Mouse (Mus musculus) embryonic fibroblast, embryonic 13.5 days (primary cell): ENCODE results near the gene Tpsab1. TPM values are rescaled to one million over a fixed set of nuclear protein-coding genes. Genes with fewer than 3 reads are reported as not detected.
A peak's percentile ranks its signal among the peaks of the same experiment; 100 is the strongest.

Experiments used
- H3K27ac ChIP-seq: 2 replicates; pipeline ENCODE4 v1.5.1; 2012; ENCODE audit warnings: low read length, control low read depth, inconsistent platforms; ENCODE audit not compliant: insufficient read depth
- H3K4me1 ChIP-seq: 2 replicates; pipeline ENCODE4 v1.6.1; 2011; ENCODE audit warnings: low read length; ENCODE audit not compliant: control insufficient read depth, insufficient read depth
- H3K4me3 ChIP-seq: 2 replicates; pipeline ENCODE4 v1.5.1; 2011; ENCODE audit warnings: mild to moderate bottlenecking, control low read depth, low read length; ENCODE audit not compliant: insufficient read depth
- CTCF ChIP-seq: IDR thresholded peaks from 2 replicates; pipeline ENCODE4 v1.5.1; 2011; ENCODE audit warnings: mild to moderate bottlenecking, control low read depth, low read length, moderate library complexity, borderline replicate concordance; ENCODE audit not compliant: insufficient read depth
- POLR2A ChIP-seq: IDR thresholded peaks from 2 replicates; pipeline ENCODE4 v1.6.1; 2011; ENCODE audit warnings: low read depth, mild to moderate bottlenecking, control low read depth, low read length, moderate library complexity
- polyA plus RNA-seq: library from polyadenylated mRNA; stranded (reverse); fragments of >200 nt; gene quantifications from 2 replicates; pipeline ENCODE4 v1.2.4, GENCODE M21; 2011; ENCODE audit warnings: low read depth; ENCODE audit not compliant: missing spikeins, insufficient read length

The Tpsab1 gene
- polyA plus RNA-seq, 1 experiment, result not detected

GRCm38 (mm10) chr17:25338218-25338617 lies 7.1 kb downstream of the Tpsab1 start:
- Histone ChIP-seq H3K4me1 (no peaks in the 10 kb centered on the region), H3K27ac (no peak overlapping the region), H3K4me3 (no peak overlapping the region)
- TF ChIP-seq CTCF, result no peak
- TF ChIP-seq POLR2A, result no peak

- H3K27ac ChIP-seq, result no peak overlapping the region
Observed at GRCm38 (mm10) chr17:25333943-25334342, 11.4 kb downstream of the Tpsab1 start.

DNA sequence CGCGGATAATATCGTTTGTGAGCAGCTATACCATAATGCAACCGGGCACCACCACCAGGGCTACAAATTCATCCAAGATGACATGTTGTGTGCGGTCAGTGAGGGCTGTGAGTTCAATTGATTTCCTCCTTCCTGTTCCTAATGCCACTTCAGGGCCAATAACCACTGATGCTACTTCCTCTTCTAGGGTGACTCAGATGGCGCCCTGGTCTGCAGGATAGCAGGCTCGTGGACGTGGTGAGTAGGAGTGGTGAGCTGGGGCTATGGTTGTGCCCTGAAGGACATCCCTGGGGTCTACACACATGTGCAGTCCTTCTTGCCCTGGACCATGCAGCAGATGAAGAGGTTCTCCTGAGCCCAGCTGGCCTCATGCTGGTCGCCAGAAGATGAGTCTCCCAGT lies 13.0 kb downstream of the Tpsab1 start:
- Histone ChIP-seq H3K4me1 (no peaks in the 10 kb centered on the region), H3K4me3 (no peak overlapping the region), H3K27ac (no peak overlapping the region)
- no peak for TF ChIP-seq POLR2A
- no peak for TF ChIP-seq CTCF

More at GRCm38 (mm10) chr17:25333943-25334342, 11.4 kb downstream of the Tpsab1 start:
- Histone ChIP-seq H3K4me1 (no peaks in the 10 kb centered on the region), H3K4me3 (no peak overlapping the region)
- peak; percentile 94 for TF ChIP-seq CTCF
- no peak for TF ChIP-seq POLR2A

GRCm38 (mm10) chr17:25322930-25323329 lies 22.4 kb downstream of the Tpsab1 start:
- no peak overlapping the region for H3K27ac ChIP-seq
- TF ChIP-seq POLR2A (no peak), CTCF (no peak)
- H3K4me3 ChIP-seq, result no peak overlapping the region
- no peaks in the 10 kb centered on the region for H3K4me1 ChIP-seq

DNA sequence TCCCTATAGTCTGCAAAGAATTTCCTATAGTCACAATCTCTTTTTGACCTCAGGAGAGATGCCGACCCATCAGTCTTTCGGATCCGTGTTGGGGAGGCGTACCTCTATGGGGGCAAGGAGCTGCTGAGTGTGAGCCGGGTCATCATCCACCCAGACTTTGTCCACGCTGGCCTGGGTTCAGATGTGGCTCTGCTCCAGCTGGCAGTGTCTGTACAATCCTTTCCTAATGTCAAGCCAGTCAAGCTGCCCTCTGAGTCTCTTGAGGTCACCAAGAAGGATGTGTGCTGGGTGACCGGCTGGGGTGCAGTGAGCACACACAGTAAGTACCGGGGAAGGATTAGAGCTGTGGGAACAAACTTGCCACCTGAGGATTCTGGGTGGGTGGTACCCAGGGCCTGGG lies 24.5 kb downstream of the Tpsab1 start:
- Histone ChIP-seq H3K27ac (no peak overlapping the region), H3K4me1 (no peaks in the 10 kb centered on the region), H3K4me3 (no peak overlapping the region)
- TF ChIP-seq POLR2A, result no peak
- TF ChIP-seq CTCF, result no peak

GRCm38 (mm10) chr17:25318354-25318753 lies 27.0 kb downstream of the Tpsab1 start, which contains the start of gene Prss29:
Prss29 (plus strand) TSS chr17:25318654.
- Histone ChIP-seq H3K4me1 (no peaks in the 10 kb centered on the region), H3K4me3 (no peak within 1 kb of the TSS), H3K27ac (no peak within 1 kb of the TSS)
- TF ChIP-seq CTCF (no peak), POLR2A (no peak)

GRCm38 (mm10) chr17:25308346-25308745 lies 37.0 kb downstream of the Tpsab1 start, which contains the start of gene Prss28:
Prss28 (plus strand) TSS chr17:25308646.
- Histone ChIP-seq H3K4me1 (no peaks in the 10 kb centered on the region), H3K4me3 (no peak within 1 kb of the TSS), H3K27ac (no peak within 1 kb of the TSS)
- TF ChIP-seq POLR2A (no peak), CTCF (no peak)

DNA sequence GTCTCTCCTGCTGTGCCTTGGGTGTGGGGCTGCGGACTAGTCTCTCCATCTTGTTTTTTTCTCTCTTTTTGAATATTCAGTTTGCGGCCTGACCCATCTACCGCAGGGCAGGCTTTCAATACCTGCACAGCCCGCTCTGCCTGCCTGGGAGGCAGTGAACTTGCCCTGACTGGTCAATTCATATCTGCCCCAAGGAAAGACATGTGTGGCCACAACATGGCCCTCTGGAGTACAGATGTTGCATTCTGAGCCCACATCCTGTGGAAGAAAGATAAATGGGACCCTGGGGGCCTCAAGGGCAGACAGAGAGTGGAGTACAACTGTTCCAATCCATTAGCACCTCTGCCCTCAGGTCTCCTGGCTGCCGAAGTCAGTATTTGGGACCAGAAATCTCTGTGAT lies 47.3 kb downstream of the Tpsab1 start, which contains the start of gene Prss34:
TSS of gene Prss34 (plus strand) at position 301 of the 400 bp plus-strand sequence.
- no peaks in the 10 kb centered on the region for H3K4me1 ChIP-seq
- H3K27ac ChIP-seq, result no peak within 1 kb of the TSS
- no peak for TF ChIP-seq POLR2A
- no peak within 1 kb of the TSS for H3K4me3 ChIP-seq

DNA sequence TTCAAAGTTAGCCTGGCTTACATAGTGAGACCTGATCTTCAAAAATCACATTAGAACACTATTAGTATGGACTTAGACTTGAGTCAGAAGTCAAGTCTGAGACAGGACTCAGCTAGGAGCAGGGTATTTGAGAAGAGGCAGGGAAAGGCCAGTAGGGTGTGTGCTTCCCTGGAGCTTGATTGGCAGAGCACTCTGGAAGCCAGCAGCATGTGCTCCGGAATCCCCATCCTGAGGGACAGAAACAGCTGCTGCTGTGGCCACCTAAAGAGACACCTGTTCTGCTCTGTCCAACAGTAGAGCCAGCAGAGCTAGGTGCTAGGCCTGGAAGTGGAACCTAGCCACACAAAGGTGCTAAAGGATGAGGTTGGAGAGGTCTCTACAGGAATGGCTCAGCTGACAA lies 51.3 kb downstream of the Tpsab1 start:
- H3K4me1 ChIP-seq, result no peaks in the 10 kb centered on the region
- TF ChIP-seq POLR2A (no peak), CTCF (no peak)
- H3K27ac ChIP-seq, result no peak overlapping the region

DNA sequence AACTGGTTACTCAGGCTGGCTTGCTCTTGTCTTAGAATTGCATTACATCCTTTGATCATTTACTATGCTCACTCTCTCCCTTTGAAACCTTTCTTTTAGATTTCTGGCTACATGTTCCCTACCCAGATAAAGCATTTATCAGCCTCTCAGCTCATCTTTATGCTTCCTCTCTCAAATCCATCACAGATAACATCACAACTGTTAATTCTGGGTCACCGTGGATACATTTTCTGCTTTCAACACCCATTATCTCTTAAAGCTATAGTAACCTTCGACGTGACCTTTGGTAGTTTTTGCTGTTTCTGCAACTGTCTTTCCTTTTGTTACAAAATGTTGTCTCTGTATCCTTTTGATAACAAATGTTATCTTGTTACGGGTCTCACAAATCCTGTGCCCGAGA lies 51.9 kb downstream of the Tpsab1 start:
- no peak for TF ChIP-seq CTCF
- no peak for TF ChIP-seq POLR2A
- Histone ChIP-seq H3K4me1 (no peaks in the 10 kb centered on the region), H3K27ac (no peak overlapping the region), H3K4me3 (no peak overlapping the region)

More for the DNA sequence above, 51.3 kb downstream of the Tpsab1 start:
- H3K4me3 ChIP-seq, result no peak overlapping the region

Other genes starting within 250 kb of the Tpsab1 start
- 9.5 and 18.7 TPM in 2 replicates for gene Telo2, start 229.6 kb downstream of the Tpsab1 start, polyA plus RNA-seq
- gene Ptx4, start 224.8 kb downstream of the Tpsab1 start, polyA plus RNA-seq, result not detected in 2 replicates
- gene Clcn7, start 212.2 kb downstream of the Tpsab1 start, polyA plus RNA-seq, result 35.8 and 36.2 TPM in 2 replicates
- 0.20 and 0.21 TPM in 2 replicates for gene Ccdc154, start 183.1 kb downstream of the Tpsab1 start, polyA plus RNA-seq
- not detected in 2 replicates for gene Gm38655, start 170.1 kb downstream of the Tpsab1 start, polyA plus RNA-seq
- 12.3 and 12.6 TPM in 2 replicates for gene BC003965, start 161.0 kb downstream of the Tpsab1 start, polyA plus RNA-seq
- gene Unkl, start 157.2 kb downstream of the Tpsab1 start, polyA plus RNA-seq, result 10.1 and 12.3 TPM in 2 replicates
- 13.9 and 16.1 TPM in 2 replicates for gene Gnptg, start 105.4 kb downstream of the Tpsab1 start, polyA plus RNA-seq
- gene Tsr3, start 105.4 kb downstream of the Tpsab1 start, polyA plus RNA-seq, result 17.9 and 19.8 TPM in 2 replicates
- gene Baiap3, start 89.2 kb downstream of the Tpsab1 start, polyA plus RNA-seq, result not detected in 2 replicates
- gene Ube2i, start 70.9 kb downstream of the Tpsab1 start, polyA plus RNA-seq, result 296 and 315 TPM in 2 replicates
- not detected in 2 replicates for gene Prss34, start 47.2 kb downstream of the Tpsab1 start, polyA plus RNA-seq
- gene Prss28, start 36.9 kb downstream of the Tpsab1 start, polyA plus RNA-seq, result not detected in 2 replicates
- not detected in 2 replicates for gene Prss29, start 26.9 kb downstream of the Tpsab1 start, polyA plus RNA-seq
- gene Tpsb2, start 20.7 kb upstream of the Tpsab1 start, polyA plus RNA-seq, result not detected in 2 replicates
- gene Tpsg1, start 23.7 kb upstream of the Tpsab1 start, polyA plus RNA-seq, result 0.91 TPM in 1 of 2 replicates, not detected in the other
- gene Cacna1h, start 88.2 kb upstream of the Tpsab1 start, polyA plus RNA-seq, result 10.6 and 12.3 TPM in 2 replicates
- not detected in 2 replicates for gene Tekt4, start 109.1 kb upstream of the Tpsab1 start, polyA plus RNA-seq
- not detected in 2 replicates for gene Sstr5, start 151.7 kb upstream of the Tpsab1 start, polyA plus RNA-seq
- gene Sox8, start 225.1 kb upstream of the Tpsab1 start, polyA plus RNA-seq, result 0.27 and 0.28 TPM in 2 replicates
- 15.2 and 19.2 TPM in 2 replicates for gene Lmf1, start 233.5 kb upstream of the Tpsab1 start, polyA plus RNA-seq